Mouse (Mus musculus) lung, adult 18-20 months (tissue): Measurements from ENCODE around the gene Tspan1.

Source experiments
- DNase-seq, 2 experiments: peaks; one replicate each; pipeline ENCODE4 v3.0.0; 2022; ENCODE audit warnings: mixed read lengths in 2 of 2

Gene Tspan1

DNA sequence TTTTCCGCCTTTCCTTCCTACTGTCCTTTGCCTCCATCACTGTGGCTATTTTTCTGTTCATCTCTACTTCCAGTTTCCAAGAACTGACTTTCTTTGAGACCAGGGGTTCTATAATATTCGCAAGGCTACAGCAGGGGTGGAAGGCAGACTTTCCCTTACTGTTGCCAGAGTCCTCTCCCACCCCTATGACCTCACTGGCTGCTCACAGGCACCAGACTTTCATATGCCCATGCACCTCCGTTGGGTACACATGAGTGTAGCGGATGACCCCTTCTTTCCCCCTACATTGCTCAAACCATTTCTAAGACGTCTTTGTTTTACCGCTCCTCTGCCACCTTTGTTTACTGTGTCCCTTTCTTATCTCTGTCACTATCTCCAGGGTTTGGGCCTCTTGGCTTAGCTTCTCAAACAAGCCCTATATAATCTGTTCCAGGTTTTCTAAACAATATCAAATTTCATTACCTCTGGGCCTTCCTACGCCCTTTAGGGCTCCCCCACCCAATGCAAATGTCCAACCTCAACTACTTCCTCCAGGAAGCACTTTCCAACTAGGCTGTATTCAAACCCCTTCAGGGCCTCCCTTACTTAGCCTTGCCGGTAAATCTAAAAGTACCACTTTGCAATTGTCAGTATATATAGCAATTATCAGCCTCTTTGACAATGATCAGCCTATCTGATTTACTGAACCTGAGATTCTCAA is 1.5 kb downstream of the Tspan1 start:
- no peak for DNase-seq

DNA sequence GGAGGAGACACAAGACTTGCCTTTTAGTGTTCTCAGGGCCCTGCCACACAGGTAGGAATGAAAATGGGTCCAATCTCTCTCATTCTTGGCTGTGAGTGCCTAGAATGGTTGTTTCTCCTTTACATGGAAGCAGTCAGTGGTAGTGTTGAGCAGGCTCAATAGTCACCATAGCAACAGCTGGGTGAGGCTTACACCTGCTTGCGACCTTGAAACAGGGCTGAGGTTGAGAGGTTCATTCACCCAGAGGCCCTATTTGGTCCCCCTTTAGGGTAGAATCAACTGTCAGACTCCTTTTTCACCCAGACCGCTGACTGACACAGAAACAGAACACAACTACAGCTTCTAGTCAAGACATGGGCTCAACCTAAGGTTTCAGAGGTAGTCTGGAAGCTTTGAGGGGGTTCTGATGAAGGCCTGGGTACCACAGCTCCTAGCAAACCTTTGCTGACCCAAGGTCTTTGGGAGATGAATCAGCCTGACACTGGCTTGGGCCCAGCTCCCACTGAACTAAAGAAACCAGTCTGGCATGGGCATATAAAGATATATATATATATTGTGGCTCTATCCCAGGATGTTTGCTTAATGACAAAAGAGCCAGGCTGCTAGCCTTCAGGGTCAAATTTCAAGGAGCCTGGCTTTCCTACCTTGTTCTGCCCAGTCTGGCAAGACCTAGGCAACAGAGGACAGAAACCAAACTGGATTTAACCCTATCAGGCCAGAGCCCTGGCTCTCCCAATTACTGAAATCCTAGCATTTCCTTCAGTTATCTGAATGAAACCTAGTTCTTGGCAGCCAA is 2.4 kb downstream of the Tspan1 start:
- DNase-seq: peak in 1 of 2 experiments; percentile 68

DNA sequence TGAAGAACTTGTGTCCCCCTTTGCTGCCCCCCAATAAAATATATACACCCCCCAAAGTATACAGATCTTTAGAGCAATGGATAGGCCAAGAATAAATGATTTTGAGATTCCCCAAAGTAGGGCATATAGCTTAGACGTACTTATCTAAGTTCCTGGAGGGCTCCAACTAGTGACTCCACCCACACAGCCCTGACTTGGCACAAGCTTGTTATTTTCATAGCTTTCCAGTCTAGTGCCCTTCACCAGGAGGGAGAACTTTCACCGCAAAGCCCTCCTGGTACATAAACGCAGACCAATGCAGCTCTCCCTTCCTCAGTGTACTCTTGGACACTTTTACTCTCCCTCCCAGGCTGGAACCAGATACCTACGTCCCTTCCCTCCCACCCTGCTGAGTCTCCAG is 5.3 kb downstream of the Tspan1 start:
- peak in 1 of 2 experiments; percentile 64 for DNase-seq

- no peak for DNase-seq
Observed at GRCm38 (mm10) chr4:116160769-116161168, 6.6 kb downstream of the Tspan1 start.

GRCm38 (mm10) chr4:116159912-116160311 is 7.5 kb downstream of the Tspan1 start:
- peak in 1 of 2 experiments; percentile 48 for DNase-seq

DNA sequence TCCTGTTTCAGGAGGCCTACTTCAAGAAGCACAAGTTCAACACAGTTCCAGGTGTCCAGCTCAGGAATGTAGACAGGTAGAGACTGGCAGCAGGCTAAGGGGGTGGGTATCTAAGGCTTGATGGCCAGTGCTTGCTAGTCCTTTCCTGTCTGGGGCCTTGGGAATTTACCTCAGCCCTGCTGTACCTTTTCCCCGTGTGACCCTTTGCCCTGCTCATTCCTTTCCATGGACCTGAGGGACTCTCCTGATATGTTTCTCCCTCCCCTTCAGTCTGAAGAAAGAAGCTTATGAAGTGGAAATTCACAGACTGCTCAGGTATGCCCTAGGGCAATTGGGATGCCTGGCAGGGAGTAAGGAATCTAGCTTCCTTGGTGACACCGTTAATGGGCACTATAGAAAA is 9.5 kb downstream of the Tspan1 start:
- DNase-seq: no peak

GRCm38 (mm10) chr4:116152702-116153101 is 14.7 kb downstream of the Tspan1 start:
- no peak for DNase-seq

GRCm38 (mm10) chr4:116151238-116151637 is 16.2 kb downstream of the Tspan1 start, which contains the start of gene Lurap1:
Gene Lurap1, minus strand, starts transcription at chr4:116151338.
- DNase-seq: no peak

DNA sequence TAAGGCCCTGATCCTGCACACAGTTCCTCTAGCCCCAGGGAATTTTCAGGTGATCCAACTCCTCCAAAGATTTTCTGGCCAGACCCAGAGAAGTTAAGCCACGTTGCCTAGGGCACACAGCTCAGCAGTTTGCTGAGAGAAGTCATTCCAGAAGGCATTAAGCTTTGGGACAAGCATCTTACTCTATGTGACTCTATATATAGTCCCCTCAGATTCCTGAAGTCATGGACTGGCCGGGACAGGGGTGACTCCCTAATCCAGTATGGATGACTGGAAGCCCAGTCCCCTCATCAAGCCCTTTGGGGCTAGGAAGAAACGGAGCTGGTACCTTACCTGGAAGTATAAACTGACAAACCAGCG is 16.6 kb downstream of the Tspan1 start:
- DNase-seq: no peak

DNA sequence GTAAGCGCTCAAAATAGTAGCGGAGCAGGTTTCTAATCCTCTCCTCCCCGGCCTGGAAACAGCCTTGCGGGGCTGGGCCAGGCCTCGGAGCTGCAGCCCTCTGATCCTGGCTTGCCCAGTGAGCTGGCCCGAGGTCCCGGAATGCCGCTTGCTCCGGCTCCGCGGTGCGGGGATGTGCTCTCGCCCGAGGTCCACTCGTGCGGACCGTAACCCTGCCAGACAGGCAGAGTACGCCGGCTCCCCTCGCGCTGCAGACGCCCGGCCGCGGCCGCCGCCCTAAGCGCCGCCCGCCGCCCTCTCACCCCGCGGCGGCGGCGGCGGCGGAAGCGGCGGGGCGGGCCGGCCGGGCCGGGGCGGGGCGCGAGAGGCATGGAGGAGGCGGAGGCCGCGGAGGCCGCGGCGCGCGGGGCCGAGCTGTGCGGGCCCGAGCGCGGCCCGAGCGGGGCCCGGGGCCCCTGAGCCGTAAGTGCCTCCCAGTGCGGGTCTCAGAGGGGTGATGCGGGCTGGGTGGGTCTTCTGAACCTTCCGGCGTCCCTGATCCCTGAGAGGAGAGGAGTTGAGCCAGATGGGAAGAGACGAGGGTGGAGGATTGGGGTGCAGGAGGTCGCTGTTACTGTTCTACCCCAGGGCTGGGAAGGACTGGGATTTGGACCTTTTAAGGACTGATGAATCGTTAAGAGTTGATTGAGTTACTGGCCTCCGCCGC is 17.1 kb downstream of the Tspan1 start:
- peak; percentile 57 to 67 for DNase-seq

- no peak for DNase-seq
Observed at GRCm38 (mm10) chr4:116149812-116150155, 17.6 kb downstream of the Tspan1 start.

DNA sequence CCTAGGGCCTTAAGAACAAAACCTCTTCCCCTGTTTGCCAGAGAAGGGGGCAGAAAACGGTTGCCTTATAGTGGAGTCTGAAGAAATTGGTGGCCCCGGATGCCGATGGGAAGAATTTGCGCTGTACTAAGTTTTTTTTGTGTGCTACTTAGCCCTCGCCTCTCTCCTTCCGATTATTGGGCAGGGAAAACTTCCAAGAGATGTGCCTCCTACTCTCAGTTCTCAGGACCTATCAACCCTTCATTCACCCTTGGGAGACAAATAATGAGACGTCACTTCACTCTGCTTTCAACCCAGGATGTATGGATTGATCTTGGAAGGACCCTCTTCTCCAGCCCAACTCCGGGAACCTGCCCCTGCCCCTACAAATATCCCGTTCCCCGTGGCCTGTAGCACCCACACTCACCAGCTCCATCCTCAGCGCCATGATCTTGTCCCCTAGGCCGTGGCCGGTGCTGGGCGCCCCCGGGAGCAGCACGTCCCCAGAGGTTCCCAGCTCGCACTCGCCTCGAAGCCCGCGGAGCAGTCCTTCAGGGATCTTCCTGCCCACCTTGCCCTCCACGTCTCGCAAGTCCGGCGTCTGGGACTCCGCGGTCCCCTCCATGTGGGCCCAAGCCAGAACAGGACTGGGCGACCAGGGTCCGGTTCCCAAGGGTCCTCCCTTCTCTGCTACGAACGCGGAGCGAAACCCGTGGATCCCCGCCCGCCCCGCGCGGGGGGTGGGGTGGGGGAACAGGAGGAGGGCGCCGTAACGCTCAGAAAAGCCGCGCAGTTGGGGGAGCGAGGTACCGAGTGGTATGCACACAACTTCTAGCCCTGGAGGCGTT is 23.3 kb downstream of the Tspan1 start:
- peak; percentile 76 to 78 for DNase-seq

GRCm38 (mm10) chr4:116143317-116143811 is 24.0 kb downstream of the Tspan1 start:
- DNase-seq: peak; percentile 48 to 56

DNA sequence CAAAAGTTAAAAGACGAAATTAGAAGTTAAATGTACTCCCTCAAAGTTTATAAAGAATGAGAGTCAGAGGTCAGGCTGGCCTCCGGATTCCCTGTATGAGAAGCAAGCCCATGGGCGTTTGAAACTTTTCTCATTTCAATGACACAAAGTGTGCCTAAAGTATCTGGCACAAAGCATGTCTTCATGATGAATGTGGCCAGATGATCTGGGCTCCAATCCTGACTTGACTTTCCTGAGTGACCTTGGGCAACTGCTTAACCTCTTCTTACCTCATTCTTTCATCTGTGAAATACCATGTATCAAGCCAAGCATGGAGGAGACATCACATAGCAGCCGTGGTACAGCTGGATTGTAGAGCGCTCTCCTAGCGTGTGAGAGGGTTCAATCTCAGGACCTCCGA is 25.1 kb downstream of the Tspan1 start:
- no peak for DNase-seq

- no peak for DNase-seq
Observed at GRCm38 (mm10) chr4:116141736-116142135, 25.7 kb downstream of the Tspan1 start.

GRCm38 (mm10) chr4:116140801-116141574 is 26.4 kb downstream of the Tspan1 start:
- no peak for DNase-seq

DNA sequence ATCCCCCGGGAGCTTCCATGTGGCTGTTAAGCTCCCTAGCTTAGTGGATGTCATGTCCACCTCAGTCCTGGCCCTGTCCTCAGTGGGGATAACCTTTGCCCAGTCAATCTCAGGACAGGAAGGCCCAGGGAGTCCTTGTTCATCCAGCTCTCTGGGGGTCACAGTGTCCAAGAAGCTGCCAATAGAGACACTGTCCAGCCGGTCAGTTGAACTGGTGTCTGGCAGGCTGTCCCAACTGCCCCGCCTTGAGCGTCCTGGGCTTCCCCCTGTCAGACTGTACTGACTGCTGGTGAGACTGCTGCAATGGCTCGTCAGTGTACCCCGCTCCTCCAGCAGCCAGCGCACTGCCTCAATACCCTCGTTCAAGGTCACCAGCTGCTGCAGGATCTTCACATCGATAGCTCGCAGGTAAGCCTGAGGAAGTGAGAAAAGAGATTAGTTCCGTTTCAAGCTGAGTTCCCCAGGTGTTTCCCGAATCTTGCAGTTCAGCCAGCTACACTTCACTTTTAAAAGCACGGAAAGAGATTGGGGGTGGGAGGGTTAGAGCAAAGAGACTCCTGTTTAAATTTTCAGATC is 29.9 kb downstream of the Tspan1 start:
- no peak for DNase-seq

DNA sequence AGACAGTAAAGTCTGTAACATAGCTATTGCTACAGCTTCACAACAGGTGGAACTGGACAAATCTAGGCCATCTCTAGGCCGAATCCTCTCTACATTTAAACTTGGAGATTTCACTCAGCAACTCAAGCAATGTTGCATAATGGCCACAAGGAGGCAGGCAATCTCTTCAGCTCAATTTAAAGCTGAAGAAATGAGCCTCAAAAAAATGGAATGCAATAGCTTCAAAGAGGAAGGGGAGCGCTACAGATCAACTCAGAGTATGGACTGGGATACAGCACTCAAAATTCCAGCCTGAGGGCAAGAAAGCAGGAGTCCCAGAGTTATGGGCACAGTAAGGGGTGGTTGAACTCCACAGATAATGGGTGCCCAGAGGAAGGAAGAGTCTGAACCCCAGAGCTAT is 32.4 kb downstream of the Tspan1 start:
- DNase-seq: no peak

DNA sequence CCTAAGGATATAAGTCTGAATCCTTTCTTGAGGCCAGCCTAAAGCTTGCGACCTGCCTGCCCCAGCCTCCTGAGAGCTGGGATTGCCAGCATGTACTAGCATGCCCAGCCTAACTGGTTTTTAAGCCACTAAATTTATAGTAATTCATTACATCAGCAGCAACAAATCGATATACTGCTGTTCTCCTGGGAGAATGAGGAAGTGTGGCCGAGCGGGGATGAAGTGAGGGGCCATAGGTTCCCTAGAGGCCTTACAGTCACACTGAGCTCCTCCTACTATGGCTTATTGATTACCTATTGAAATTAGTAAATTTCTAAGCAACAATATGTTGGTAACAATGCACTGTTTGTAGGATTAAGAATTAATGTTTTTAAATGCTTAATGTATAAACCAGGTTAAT is 34.3 kb downstream of the Tspan1 start:
- no peak for DNase-seq

- no peak for DNase-seq
Observed at GRCm38 (mm10) chr4:116127956-116128355, 39.4 kb downstream of the Tspan1 start.

GRCm38 (mm10) chr4:116125803-116126386 is 41.5 kb downstream of the Tspan1 start:
- no peak for DNase-seq
